Mouse (Mus musculus) hindbrain, embryonic 11.5 days (tissue): ENCODE data around the gene Mcfd2. TPM values are rescaled to one million over a fixed set of nuclear protein-coding genes. Genes with fewer than 3 reads are reported as not detected.
"Not testable (repeated sequence)": the region's sequence is repeated elsewhere in the genome, so short reads cannot be mapped to it uniquely, and the experiment has no call there.

Experiments used
- ATAC-seq: fragments of 200-750 bp; cut with Nextera tagmentation; 2 replicates; pipeline ENCODE4 v1.8.0; 2017; ENCODE audit warnings: mild to moderate bottlenecking, moderate TSS enrichment, moderate library complexity; ENCODE audit not compliant: low FRiP score
- DNase-seq: peaks from one replicate; pipeline ENCODE4 v3.0.0-alpha.2; 2015; ENCODE audit warnings: low spot score
- H3K27ac ChIP-seq: fragments of 300-500 bp; sonication (generic); 2 replicates; pipeline ENCODE4 v1.5.1; 2014; ENCODE audit warnings: mild to moderate bottlenecking, low read depth, low read length
- H3K27me3 ChIP-seq: fragments of 300-500 bp; sonication (generic); 2 replicates; pipeline ENCODE4 v1.6.1; 2014; ENCODE audit warnings: mild to moderate bottlenecking, low read length, moderate library complexity, mixed read lengths; ENCODE audit not compliant: control insufficient read depth, insufficient read depth
- H3K36me3 ChIP-seq: fragments of 300-500 bp; sonication (generic); 2 replicates; pipeline ENCODE4 v1.6.1; 2014; ENCODE audit warnings: mild to moderate bottlenecking, low read length, moderate library complexity, mixed read lengths; ENCODE audit not compliant: control insufficient read depth, insufficient read depth
- H3K4me1 ChIP-seq: fragments of 300-500 bp; sonication (generic); replicated peaks from 2 replicates; pipeline ENCODE4 v1.6.1; 2014; ENCODE audit warnings: low read length, mixed read lengths; ENCODE audit not compliant: control insufficient read depth, insufficient read depth
- H3K4me2 ChIP-seq: fragments of 300-500 bp; sonication (generic); replicated peaks from 2 replicates; pipeline ENCODE4 v1.6.1; 2014; ENCODE audit warnings: mild to moderate bottlenecking, low read depth, low read length
- H3K4me3 ChIP-seq: fragments of 300-500 bp; sonication (generic); 2 replicates; pipeline ENCODE4 v1.5.1; 2014; ENCODE audit warnings: low read depth, low read length
- H3K9ac ChIP-seq: fragments of 300-500 bp; sonication (generic); 2 replicates; pipeline ENCODE4 v1.6.1; 2014; ENCODE audit warnings: low read depth, low read length
- H3K9me3 ChIP-seq: fragments of 300-500 bp; sonication (generic); 2 replicates; pipeline ENCODE4 v1.6.1; 2016; ENCODE audit warnings: low read length; ENCODE audit not compliant: control insufficient read depth
- WGBS: fragments of 180-500 bp; shearing (Covaris S2); extraction: QIAGEN DNeasy Blood & Tissue Kit; methylation state at CpG from one replicate; pipeline ENCODE4 v1.1.7; 2014; 5-methylcytosine and 5-hydroxymethylcytosine counted together
- polyA plus RNA-seq: library from polyadenylated mRNA; unstranded; fragments of >200 nt; fragmentation: Nextera tagmentation; extraction: Ambion mirVana; gene quantifications from 2 replicates; pipeline ENCODE4 v1.2.1, GENCODE M21; 2014

The Mcfd2 gene
- polyA plus RNA-seq, 1 experiment from 2014 or later: 69.4 TPM

DNA sequence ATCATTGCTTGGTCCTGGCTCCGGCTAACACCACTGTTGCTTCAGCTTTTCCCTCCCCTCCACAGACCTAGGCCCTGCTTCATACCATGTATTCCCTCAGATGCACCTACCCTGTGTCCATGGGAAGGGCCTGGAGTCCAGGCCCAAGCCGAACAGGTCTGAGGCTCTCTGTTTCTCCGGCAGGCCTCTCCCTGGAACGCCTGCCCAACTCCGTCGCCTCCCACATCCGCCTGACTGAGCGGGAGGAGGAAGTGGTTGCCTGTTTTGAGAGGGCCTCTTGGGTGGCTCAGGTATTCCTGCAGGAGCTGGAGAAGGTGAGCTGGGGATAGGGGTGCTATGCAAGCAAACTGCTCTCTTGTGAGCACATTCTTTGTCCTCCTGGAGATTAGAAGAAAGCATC is 41.0 kb upstream of the Mcfd2 start:
- Histone ChIP-seq H3K4me1 (no peaks in the 10 kb centered on the region), H3K27me3 (no peaks in the 10 kb centered on the region), H3K27ac (no peak overlapping the region), H3K9ac (no peak overlapping the region), H3K4me3 (no peak overlapping the region), H3K9me3 (no peaks in the 10 kb centered on the region), H3K4me2 (no peak overlapping the region), H3K36me3 (no peaks in the 10 kb centered on the region)
- 76% methylated on average over 8 of the region's 8 CpGs for WGBS
- no peak for DNase-seq
- no peak for ATAC-seq

DNA sequence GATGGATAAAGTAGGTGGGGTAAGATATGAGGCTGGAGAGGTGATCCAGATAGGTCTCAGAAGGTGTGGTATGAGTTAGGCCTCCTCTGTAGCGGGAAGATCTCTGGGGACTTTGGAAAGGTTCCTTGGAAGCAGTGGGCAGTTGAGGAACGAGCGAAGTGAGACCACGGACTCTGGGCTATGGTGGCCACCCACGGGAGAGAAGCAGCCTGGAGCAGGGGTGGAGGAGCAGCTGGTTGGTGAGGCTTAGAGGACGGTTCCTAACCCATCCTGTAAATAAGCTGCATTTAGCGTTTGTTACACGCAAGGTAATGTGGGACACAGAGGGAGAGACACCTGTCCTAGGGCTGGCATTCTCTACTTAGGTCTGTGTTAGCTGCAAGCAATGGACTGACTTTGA is 39.3 kb upstream of the Mcfd2 start:
- no peak for ATAC-seq
- H3K9me3 ChIP-seq: no peaks in the 10 kb centered on the region
- H3K9ac ChIP-seq: no peak overlapping the region
- no peak overlapping the region for H3K27ac ChIP-seq
- H3K4me2 ChIP-seq: no peak overlapping the region
- WGBS: 92% methylated on average over 8 of the region's 8 CpGs
- H3K4me1 ChIP-seq: no peaks in the 10 kb centered on the region
- H3K36me3 ChIP-seq: no peaks in the 10 kb centered on the region
- H3K4me3 ChIP-seq: no peak overlapping the region
- DNase-seq: no peak
- no peaks in the 10 kb centered on the region for H3K27me3 ChIP-seq

DNA sequence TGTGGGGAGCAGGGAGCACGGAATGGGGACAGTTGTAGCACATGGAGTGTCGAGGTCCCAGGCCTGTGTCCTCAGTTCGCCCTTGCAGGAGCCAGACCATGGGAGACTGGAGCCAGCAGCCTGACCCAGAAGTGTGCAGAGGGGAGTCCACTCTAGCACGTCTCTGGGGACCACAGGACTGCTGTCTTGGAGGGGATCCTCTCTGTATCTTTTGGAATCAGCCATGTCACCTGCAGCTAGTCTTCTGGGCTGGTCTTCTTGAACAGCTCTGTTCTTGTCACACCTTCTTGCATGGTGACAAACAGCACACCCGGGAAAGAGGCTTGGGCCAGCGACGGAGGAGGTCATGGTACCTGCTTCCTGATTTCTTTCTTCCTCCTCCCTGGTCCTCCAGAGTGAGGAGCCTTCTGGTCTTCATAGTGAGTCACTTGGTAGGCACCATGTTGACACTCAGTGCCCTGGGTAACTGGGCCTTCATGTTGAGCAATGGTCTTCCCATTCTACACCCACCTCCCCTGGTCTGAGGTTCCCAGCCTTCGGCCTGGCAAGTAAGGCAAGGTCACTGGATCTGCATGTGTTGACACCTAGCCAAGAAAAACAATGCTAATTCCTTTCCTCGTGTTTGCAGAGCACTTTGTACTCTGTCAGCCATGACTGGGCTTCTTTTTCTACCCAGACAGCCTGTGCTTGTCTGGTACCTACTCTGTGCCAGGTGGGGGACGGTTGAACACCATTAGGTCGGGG is 38.6 kb upstream of the Mcfd2 start:
- WGBS: 88% methylated on average over 11 of the region's 11 CpGs
- H3K27me3 ChIP-seq: no peaks in the 10 kb centered on the region
- H3K36me3 ChIP-seq: no peaks in the 10 kb centered on the region
- H3K4me1 ChIP-seq: no peaks in the 10 kb centered on the region
- H3K4me3 ChIP-seq: no peak overlapping the region
- no peak for DNase-seq
- H3K27ac ChIP-seq: no peak overlapping the region
- no peak overlapping the region for H3K9ac ChIP-seq
- no peaks in the 10 kb centered on the region for H3K9me3 ChIP-seq
- no peak for ATAC-seq
- H3K4me2 ChIP-seq: no peak overlapping the region

GRCm38 (mm10) chr17:87302014-87302794 is 36.5 kb upstream of the Mcfd2 start:
- H3K9me3 ChIP-seq: no peaks in the 10 kb centered on the region
- H3K4me2 ChIP-seq: no peak overlapping the region
- H3K27me3 ChIP-seq: no peaks in the 10 kb centered on the region
- DNase-seq (no peak), ATAC-seq (no peak)
- no peaks in the 10 kb centered on the region for H3K36me3 ChIP-seq
- 74% methylated on average over 13 of the region's 13 CpGs for WGBS
- no peak overlapping the region for H3K4me3 ChIP-seq
- no peak overlapping the region for H3K27ac ChIP-seq
- no peak overlapping the region for H3K9ac ChIP-seq
- no peaks in the 10 kb centered on the region for H3K4me1 ChIP-seq

DNA sequence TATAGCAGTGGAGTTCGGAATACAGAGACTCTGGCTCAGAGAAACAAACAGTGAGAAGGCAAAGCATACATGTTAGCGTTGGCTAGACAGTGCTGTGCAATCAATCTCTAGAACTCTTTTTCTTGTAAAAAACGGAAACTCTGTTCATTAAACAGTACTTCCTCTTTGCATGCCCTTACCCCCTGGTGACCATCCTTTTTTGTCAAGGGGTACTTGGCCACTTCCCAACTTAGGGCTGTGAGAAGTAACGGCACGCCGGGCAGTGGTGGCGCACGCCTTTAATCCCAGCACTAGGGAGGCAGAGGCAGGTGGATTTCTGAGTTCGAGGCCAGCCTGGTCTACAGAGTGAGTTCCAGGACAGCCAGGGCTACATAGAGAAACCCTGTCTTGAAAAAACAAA is 35.9 kb upstream of the Mcfd2 start:
- not testable (repeated sequence) for H3K36me3 ChIP-seq, DNase-seq, H3K4me2 ChIP-seq, H3K4me1 ChIP-seq, H3K9me3 ChIP-seq, H3K27me3 ChIP-seq, H3K9ac ChIP-seq, H3K27ac ChIP-seq, ATAC-seq, H3K4me3 ChIP-seq
- 95% methylated on average over 9 of the region's 9 CpGs for WGBS

GRCm38 (mm10) chr17:87300340-87300739 is 34.6 kb upstream of the Mcfd2 start:
- Histone ChIP-seq H3K36me3 (no peaks in the 10 kb centered on the region), H3K27me3 (no peaks in the 10 kb centered on the region), H3K4me2 (no peak overlapping the region), H3K9ac (no peak overlapping the region), H3K4me3 (no peak overlapping the region), H3K27ac (no peak overlapping the region), H3K4me1 (no peaks in the 10 kb centered on the region), H3K9me3 (no peaks in the 10 kb centered on the region)
- 90% methylated on average over 10 of the region's 10 CpGs for WGBS
- no peak for DNase-seq
- ATAC-seq: no peak

DNA sequence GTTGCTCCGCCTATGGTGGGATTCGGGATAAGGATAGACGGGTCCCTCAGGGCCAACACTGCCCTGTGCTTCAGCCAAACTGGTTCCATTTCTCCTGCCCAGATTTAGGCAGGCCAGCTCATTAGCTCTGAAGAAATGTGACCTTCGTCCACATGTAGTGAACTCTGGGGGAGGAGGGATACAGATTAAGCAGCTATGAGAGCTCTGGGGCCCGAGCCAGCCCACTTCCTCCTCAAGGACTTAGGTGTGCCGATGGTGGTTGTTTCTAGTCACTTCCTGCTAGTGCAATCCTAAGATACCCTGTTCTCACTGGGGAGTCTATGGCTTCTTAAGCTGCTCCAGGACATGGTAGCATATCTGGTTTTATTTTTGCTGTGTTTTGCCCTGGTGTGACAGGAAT is 33.2 kb upstream of the Mcfd2 start:
- Histone ChIP-seq H3K36me3 (no peaks in the 10 kb centered on the region), H3K27me3 (no peaks in the 10 kb centered on the region), H3K27ac (no peak overlapping the region), H3K9me3 (no peaks in the 10 kb centered on the region), H3K4me3 (no peak overlapping the region), H3K4me1 (no peaks in the 10 kb centered on the region), H3K4me2 (no peak overlapping the region), H3K9ac (no peak overlapping the region)
- 79% methylated on average over 6 of the region's 6 CpGs for WGBS
- DNase-seq (no peak), ATAC-seq (no peak)

DNA sequence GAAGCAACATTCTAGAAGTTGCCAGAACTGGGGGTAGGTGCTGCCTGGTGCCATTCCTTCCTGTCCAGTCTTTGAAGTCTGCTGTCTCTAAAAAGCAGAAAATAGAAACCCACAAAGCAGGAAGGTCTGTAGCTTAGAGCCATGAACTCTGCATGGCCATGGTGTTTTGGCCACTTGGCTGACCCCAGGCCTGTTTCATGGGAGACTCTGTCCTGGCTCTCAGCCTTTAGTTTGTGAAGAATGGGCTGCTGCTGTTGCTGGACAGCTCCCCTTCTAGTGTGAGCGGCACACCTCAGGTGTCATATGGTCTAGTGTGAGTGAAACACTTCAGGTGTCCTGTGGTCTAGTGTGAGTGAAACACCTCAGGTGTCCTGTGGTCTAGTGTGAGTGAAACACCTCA is 31.0 kb upstream of the Mcfd2 start:
- H3K4me3 ChIP-seq, ATAC-seq, H3K36me3 ChIP-seq, H3K27ac ChIP-seq, H3K4me2 ChIP-seq, H3K4me1 ChIP-seq, H3K27me3 ChIP-seq, H3K9ac ChIP-seq, DNase-seq, H3K9me3 ChIP-seq: not testable (repeated sequence)
- WGBS: 79% methylated on average over 1 of the region's 1 CpGs

DNA sequence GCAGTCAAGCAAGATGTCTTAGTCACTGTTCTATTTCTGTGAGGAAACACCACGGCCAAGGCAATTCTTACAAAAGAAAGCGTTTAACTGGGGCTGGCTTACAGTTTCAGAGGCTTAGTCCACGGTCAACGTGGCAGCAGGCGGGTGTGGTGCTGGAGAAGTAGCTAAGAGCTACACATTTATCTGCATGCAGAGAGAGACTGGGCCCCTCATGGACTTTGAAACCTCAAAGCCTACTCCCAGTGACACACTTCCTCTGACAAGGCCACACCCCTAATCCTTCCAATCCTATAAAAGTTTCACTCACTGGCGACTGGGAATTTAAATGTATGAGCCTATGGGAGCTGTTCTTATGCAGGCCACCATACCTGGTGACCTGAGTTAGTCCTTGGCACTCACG is 30.0 kb upstream of the Mcfd2 start:
- no peak for ATAC-seq
- Histone ChIP-seq H3K27ac (no peak overlapping the region), H3K4me1 (no peaks in the 10 kb centered on the region), H3K9me3 (no peaks in the 10 kb centered on the region), H3K36me3 (no peaks in the 10 kb centered on the region), H3K4me2 (no peak overlapping the region), H3K9ac (no peak overlapping the region), H3K27me3 (no peaks in the 10 kb centered on the region), H3K4me3 (no peak overlapping the region)
- DNase-seq: no peak
- 86% methylated on average over 7 of the region's 7 CpGs for WGBS
